Mouse (Mus musculus) E14TG2a.4 (cell line): ENCODE data around the gene Snapin.

Experiments
- H3K27me3 ChIP-seq: 2 replicates; pipeline ENCODE4 v1.6.1; 2014; ENCODE audit warnings: low read length, control low read depth; ENCODE audit not compliant: insufficient read depth
- H3K36me3 ChIP-seq: 2 replicates; pipeline ENCODE4 v1.6.1; 2014; ENCODE audit warnings: low read length, control low read depth; ENCODE audit not compliant: insufficient read depth
- H3K4me1 ChIP-seq: replicated peaks from 2 replicates; pipeline ENCODE4 v1.6.1; 2014; ENCODE audit warnings: low read depth, low read length, control low read depth
- H3K4me3 ChIP-seq: replicated peaks from 2 replicates; pipeline ENCODE4 v1.5.1; 2014; ENCODE audit warnings: mild to moderate bottlenecking, low read length
- H3K9me3 ChIP-seq: 2 replicates; pipeline ENCODE4 v1.6.1; 2014; ENCODE audit warnings: low read length, control low read depth
- CTCF ChIP-seq: conservative IDR thresholded peaks from 2 replicates; pipeline ENCODE4 v1.5.1; 2014; ENCODE audit warnings: low read length
- NANOG ChIP-seq: IDR thresholded peaks from 2 replicates; pipeline ENCODE4 v1.6.1; 2014; ENCODE audit warnings: borderline replicate concordance, low read length, mixed read lengths
- POU5F1 ChIP-seq: IDR thresholded peaks from 2 replicates; pipeline ENCODE4 v1.6.1; 2014; ENCODE audit warnings: low read length, borderline replicate concordance

The Snapin gene

GRCm38 (mm10) chr3:90490696-90491256 lies at the start of gene Snapin:
Snapin (minus strand) TSS chr3:90491033.
- Histone ChIP-seq H3K27me3 (no peaks in the 10 kb centered on the region), H3K4me1 (peaks cover 29% of the 10 kb centered on the region), H3K9me3 (no peaks in the 10 kb centered on the region), H3K4me3 (peak within 1 kb of the TSS; percentile 91), H3K36me3 (peaks cover 58% of the 10 kb centered on the region)
- TF ChIP-seq NANOG (no peak), CTCF (peak; percentile 32), POU5F1 (no peak)

- no peaks in the 10 kb centered on the region for H3K36me3 ChIP-seq
- H3K9me3 ChIP-seq: no peaks in the 10 kb centered on the region
- H3K4me3 ChIP-seq: peak overlapping the region; percentile 32
- TF ChIP-seq POU5F1: no peak
- TF ChIP-seq NANOG: no peak
- no peak for TF ChIP-seq CTCF
- H3K4me1 ChIP-seq: peaks cover 54% of the 10 kb centered on the region
- peaks cover 34% of the 10 kb centered on the region for H3K27me3 ChIP-seq
Measured at GRCm38 (mm10) chr3:90537905-90538296, 47.1 kb upstream of the Snapin start.

GRCm38 (mm10) chr3:90537141-90537904 lies 46.5 kb upstream of the Snapin start, which contains the start of gene S100a16:
S100a16 (plus strand) TSS chr3:90537254.
- Histone ChIP-seq H3K27me3 (peaks cover 31% of the 10 kb centered on the region), H3K4me3 (peak within 1 kb of the TSS; percentile 32), H3K4me1 (peaks cover 48% of the 10 kb centered on the region), H3K9me3 (no peaks in the 10 kb centered on the region), H3K36me3 (no peaks in the 10 kb centered on the region)
- no peak for TF ChIP-seq POU5F1
- no peak for TF ChIP-seq NANOG
- no peak for TF ChIP-seq CTCF

- TF ChIP-seq POU5F1: no peak
- TF ChIP-seq CTCF: no peak
- TF ChIP-seq NANOG: no peak
- H3K36me3 ChIP-seq: no peaks in the 10 kb centered on the region
- H3K27me3 ChIP-seq: peaks cover 26% of the 10 kb centered on the region
- no peak overlapping the region for H3K4me3 ChIP-seq
- H3K9me3 ChIP-seq: no peaks in the 10 kb centered on the region
- peaks cover 29% of the 10 kb centered on the region for H3K4me1 ChIP-seq
Measured at GRCm38 (mm10) chr3:90535446-90535845, 44.6 kb upstream of the Snapin start.

GRCm38 (mm10) chr3:90531713-90532112 lies 40.9 kb upstream of the Snapin start:
- H3K36me3 ChIP-seq: no peaks in the 10 kb centered on the region
- H3K9me3 ChIP-seq: no peaks in the 10 kb centered on the region
- H3K4me1 ChIP-seq: peaks cover 18% of the 10 kb centered on the region
- H3K27me3 ChIP-seq: peaks cover 14% of the 10 kb centered on the region; the same call in 1 of the 2 replicates
- TF ChIP-seq NANOG (no peak), CTCF (no peak), POU5F1 (no peak)
- H3K4me3 ChIP-seq: no peak overlapping the region

GRCm38 (mm10) chr3:90527291-90527873 lies 36.5 kb upstream of the Snapin start:
- Histone ChIP-seq H3K4me3 (no peak overlapping the region), H3K27me3 (peaks cover 16% of the 10 kb centered on the region; the same call in 1 of the 2 replicates), H3K36me3 (no peaks in the 10 kb centered on the region), H3K4me1 (peaks cover 32% of the 10 kb centered on the region), H3K9me3 (no peaks in the 10 kb centered on the region)
- TF ChIP-seq CTCF (no peak), NANOG (no peak), POU5F1 (no peak)

GRCm38 (mm10) chr3:90526580-90526979 lies 35.7 kb upstream of the Snapin start, which contains the start of gene S100a14:
S100a14 (plus strand) TSS chr3:90526856.
- TF ChIP-seq POU5F1 (no peak), NANOG (no peak), CTCF (no peak)
- Histone ChIP-seq H3K27me3 (peaks cover 16% of the 10 kb centered on the region; the same call in 1 of the 2 replicates), H3K4me1 (peaks cover 32% of the 10 kb centered on the region), H3K4me3 (no peak within 1 kb of the TSS), H3K9me3 (no peaks in the 10 kb centered on the region), H3K36me3 (no peaks in the 10 kb centered on the region)

- Histone ChIP-seq H3K4me1 (peaks cover 32% of the 10 kb centered on the region), H3K27me3 (peaks cover 16% of the 10 kb centered on the region; the same call in 1 of the 2 replicates), H3K36me3 (no peaks in the 10 kb centered on the region), H3K4me3 (no peak overlapping the region), H3K9me3 (no peaks in the 10 kb centered on the region)
- TF ChIP-seq CTCF (no peak), NANOG (no peak), POU5F1 (no peak)
Measured at GRCm38 (mm10) chr3:90526076-90526475, 35.2 kb upstream of the Snapin start.
